Mouse (Mus musculus): ENCODE measurements around the gene Gpr137c.

DNA sequence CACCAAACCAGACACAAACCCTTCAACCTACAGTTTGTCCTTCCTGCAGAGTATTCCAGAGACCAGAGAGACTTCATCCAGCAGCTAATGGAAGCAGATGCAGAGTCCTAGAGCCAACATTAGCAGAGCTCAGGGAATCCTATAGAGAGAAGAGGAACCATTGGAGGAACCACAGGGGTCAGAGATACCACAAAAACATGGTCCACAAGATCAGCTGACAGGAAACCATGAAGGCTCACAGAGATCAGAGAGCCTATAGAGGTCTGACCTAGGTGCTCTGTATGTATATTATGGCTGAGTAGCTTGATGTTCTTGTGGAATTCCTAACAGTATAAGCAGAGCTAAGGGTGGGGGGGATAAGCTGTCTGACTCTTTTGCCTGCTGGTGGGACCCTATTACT is 18.9 kb upstream of the Gpr137c start:
- TF ChIP-seq CTCF (IDR thresholded peaks at IDR 0.05; ENCODE audit: low read depth) (no peak), EP300 (IDR thresholded peaks at IDR 0.05; ENCODE audit: low read depth) (no peak)
